Mouse (Mus musculus) olfactory bulb, adult 2 months (tissue): ENCODE data around the gene Tnfaip8l1. TPM values are rescaled to one million over a fixed set of nuclear protein-coding genes. Genes with fewer than 3 reads are reported as not detected.

ENCODE experiments used
- H3K27ac ChIP-seq: fragments of 200-500 bp; 2 replicates; pipeline ENCODE4 v1.5.1; 2012; ENCODE audit warnings: low read depth, low read length; ENCODE audit not compliant: insufficient read depth
- H3K4me1 ChIP-seq: fragments of 200-500 bp; 2 replicates; pipeline ENCODE4 v1.6.1; 2012; ENCODE audit warnings: low read length; ENCODE audit not compliant: control insufficient read depth, insufficient read depth
- H3K4me3 ChIP-seq: fragments of 200-500 bp; 2 replicates; pipeline ENCODE4 v1.5.1; 2012; ENCODE audit warnings: mild to moderate bottlenecking, low read depth, low read length, moderate library complexity; ENCODE audit not compliant: insufficient read depth
- CTCF ChIP-seq: fragments of 200-500 bp; IDR thresholded peaks from 2 replicates; pipeline ENCODE4 v1.5.1; 2012; ENCODE audit warnings: low read depth, mild to moderate bottlenecking, low read length, moderate library complexity; ENCODE audit not compliant: insufficient read depth
- POLR2A ChIP-seq: fragments of 200-500 bp; IDR thresholded peaks from 2 replicates; pipeline ENCODE4 v1.6.1; 2012; ENCODE audit warnings: mild to moderate bottlenecking, low read depth, low read length, moderate library complexity; ENCODE audit not compliant: insufficient read depth
- WGBS: fragments of 180-500 bp; shearing (Covaris S2); methylation state at CpG from one replicate; pipeline ENCODE4 v1.1.7; 2018; 5-methylcytosine and 5-hydroxymethylcytosine counted together
- polyA plus RNA-seq: library from polyadenylated mRNA; stranded (reverse); fragments of >200 nt; gene quantifications from 2 replicates; pipeline ENCODE4 v1.2.4, GENCODE M21; 2012; ENCODE audit warnings: low replicate concordance; ENCODE audit not compliant: missing spikeins, insufficient read depth, insufficient read length

Tnfaip8l1 gene
- polyA plus RNA-seq, 1 experiment: not detected

DNA sequence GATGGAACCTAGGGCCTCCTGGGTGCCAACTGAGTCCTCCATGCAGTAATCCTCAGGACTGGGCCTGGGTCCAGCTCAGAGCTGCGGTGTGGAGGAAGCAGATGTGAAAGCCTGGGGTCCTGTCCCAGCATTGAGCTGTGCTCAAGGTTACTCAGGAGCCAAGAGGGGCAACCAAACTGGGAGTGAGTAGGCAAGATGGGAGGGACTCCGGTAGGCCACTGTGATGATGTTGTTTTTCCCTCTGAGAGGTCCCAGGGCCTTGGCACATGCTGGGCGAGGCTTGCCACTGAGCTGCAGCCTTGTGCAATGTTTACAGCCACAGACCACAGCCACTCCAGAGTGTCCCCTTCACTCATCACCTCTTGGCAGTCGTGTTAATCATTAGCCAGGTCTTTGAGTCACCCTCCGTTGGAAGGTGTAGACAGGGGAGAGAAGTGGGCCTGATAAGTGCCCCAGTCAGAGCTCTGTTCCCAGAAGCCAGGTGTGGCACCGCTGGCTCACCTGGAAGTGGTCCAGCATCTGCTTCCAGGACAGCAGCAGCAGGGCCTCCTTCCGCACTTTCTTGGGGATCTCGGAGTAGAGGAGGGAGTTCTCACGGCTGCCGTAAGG, 44.1 kb downstream of the Tnfaip8l1 start:
- TF ChIP-seq POLR2A (no peak), CTCF (no peak)
- Histone ChIP-seq H3K4me3 (no peak overlapping the region), H3K4me1 (no peaks in the 10 kb centered on the region), H3K27ac (no peak overlapping the region)
- 89% methylated on average over 10 of the region's 10 CpGs for WGBS

GRCm38 (mm10) chr17:56206986-56207674, 44.9 kb downstream of the Tnfaip8l1 start:
- WGBS: 88% methylated on average over 6 of the region's 6 CpGs
- TF ChIP-seq POLR2A (no peak), CTCF (no peak)

GRCm38 (mm10) chr17:56207963-56208530, 45.8 kb downstream of the Tnfaip8l1 start:
- Histone ChIP-seq H3K4me1 (no peaks in the 10 kb centered on the region), H3K4me3 (no peak overlapping the region), H3K27ac (no peak overlapping the region)
- 93% methylated on average over 9 of the region's 9 CpGs for WGBS
- no peak for TF ChIP-seq POLR2A

More at GRCm38 (mm10) chr17:56206986-56207674, 44.9 kb downstream of the Tnfaip8l1 start:
- Histone ChIP-seq H3K27ac (no peak overlapping the region), H3K4me3 (no peak overlapping the region), H3K4me1 (no peaks in the 10 kb centered on the region)

DNA sequence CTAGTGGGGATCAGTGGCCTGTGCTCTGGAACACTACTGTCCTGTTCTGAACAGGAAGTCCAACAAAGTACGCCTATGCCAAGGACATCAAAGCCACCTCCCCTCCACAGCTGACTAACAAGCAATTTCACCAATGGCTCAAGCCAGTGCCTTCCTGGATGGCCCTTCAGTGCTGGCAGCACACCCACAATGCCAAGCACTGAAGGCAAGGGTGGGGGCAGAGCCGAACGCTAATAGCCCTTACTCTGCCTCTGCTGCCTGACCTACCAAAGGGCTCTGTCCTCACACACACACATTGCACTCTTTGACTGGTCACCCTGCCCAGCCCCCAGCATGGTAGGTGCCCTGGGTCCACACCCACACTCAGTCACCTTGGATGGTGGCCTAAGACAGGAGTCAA, 46.5 kb downstream of the Tnfaip8l1 start:
- Histone ChIP-seq H3K27ac (no peak overlapping the region), H3K4me3 (no peak overlapping the region), H3K4me1 (no peaks in the 10 kb centered on the region)
- TF ChIP-seq CTCF: no peak
- TF ChIP-seq POLR2A: no peak
- WGBS: 87% methylated on average over 3 of the region's 3 CpGs

GRCm38 (mm10) chr17:56211090-56211489, 48.8 kb downstream of the Tnfaip8l1 start:
- 91% methylated on average over 2 of the region's 2 CpGs for WGBS
- H3K4me1 ChIP-seq: peaks cover 8% of the 10 kb centered on the region; the same call in 1 of the 2 replicates
- TF ChIP-seq POLR2A: no peak
- no peak for TF ChIP-seq CTCF
- no peak overlapping the region for H3K4me3 ChIP-seq
- H3K27ac ChIP-seq: no peak overlapping the region

DNA sequence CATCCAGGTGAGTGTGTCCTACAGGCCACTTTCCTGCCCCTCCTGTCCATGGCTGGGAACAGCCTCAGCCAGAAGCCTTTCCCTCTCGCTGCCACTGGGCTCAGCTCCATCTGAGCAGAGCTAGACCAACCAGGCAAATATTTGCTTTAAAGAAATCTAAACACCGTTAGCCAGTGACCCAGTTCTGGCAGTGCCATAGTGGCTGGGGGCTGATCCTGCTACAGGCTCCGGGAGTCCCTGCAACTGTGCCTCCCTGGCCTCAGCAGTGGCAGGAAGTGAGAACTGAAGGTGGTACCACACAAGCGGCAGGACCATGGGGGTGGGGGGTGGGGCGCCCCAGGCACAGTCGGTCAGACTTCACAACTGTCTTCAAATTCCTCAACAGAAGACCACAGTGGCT, 50.4 kb downstream of the Tnfaip8l1 start:
- Histone ChIP-seq H3K27ac (no peak overlapping the region), H3K4me3 (no peak overlapping the region), H3K4me1 (peaks cover 20% of the 10 kb centered on the region)
- no peak for TF ChIP-seq POLR2A
- TF ChIP-seq CTCF: no peak
- 59% methylated on average over 6 of the region's 6 CpGs for WGBS

- TF ChIP-seq CTCF (no peak), POLR2A (no peak)
- no peak overlapping the region for H3K27ac ChIP-seq
- WGBS: 76% methylated on average over 1 of the region's 1 CpGs
- peaks cover 25% of the 10 kb centered on the region for H3K4me1 ChIP-seq
- H3K4me3 ChIP-seq: no peak overlapping the region
These were observed 52.0 kb downstream of the Tnfaip8l1 start for GRCm38 (mm10) chr17:56214229-56214628.

DNA sequence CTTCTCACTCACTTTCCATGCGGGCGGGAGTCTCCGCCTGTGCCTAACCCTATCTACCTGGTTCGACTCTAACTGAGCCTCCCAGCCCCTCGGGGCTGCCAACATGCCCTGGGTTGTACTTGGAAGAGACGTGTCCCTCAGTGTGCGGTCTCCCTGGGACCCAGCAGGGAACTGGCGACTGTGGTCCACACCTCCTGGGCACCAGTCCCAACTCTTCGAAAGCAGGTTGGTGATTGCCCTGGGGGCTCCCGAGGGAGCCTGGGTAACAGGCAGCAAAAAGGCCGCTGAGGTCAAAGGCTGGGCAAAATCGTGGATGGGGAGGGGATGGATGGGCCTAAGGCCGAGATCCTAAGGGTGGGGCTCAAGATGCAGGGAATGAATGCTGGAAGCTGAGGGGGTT, 55.4 kb downstream of the Tnfaip8l1 start:
- WGBS: 52% methylated on average over 13 of the region's 13 CpGs
- no peak for TF ChIP-seq CTCF
- no peak for TF ChIP-seq POLR2A

More for the DNA sequence above, 55.4 kb downstream of the Tnfaip8l1 start:
- H3K27ac ChIP-seq: no peak overlapping the region
- peak overlapping the region; percentile 92 for H3K4me3 ChIP-seq
- peaks cover 25% of the 10 kb centered on the region for H3K4me1 ChIP-seq
